Mouse (Mus musculus) gonadal fat pad, adult 2 months (tissue): ENCODE results near the gene Ifng. TPM values are rescaled to one million over a fixed set of nuclear protein-coding genes. Genes with fewer than 3 reads are reported as not detected.
"Not testable (repeated sequence)": the region's sequence is repeated elsewhere in the genome, so short reads cannot be mapped to it uniquely, and the experiment has no call there.

Experiments
- DNase-seq: peaks from one replicate; pipeline ENCODE4 v3.0.0-alpha.2; 2012; ENCODE audit warnings: low read depth
- polyA plus RNA-seq: library from polyadenylated mRNA; depleted of rRNA; stranded (reverse); fragments of >200 nt; gene quantifications from 2 replicates; pipeline ENCODE4 v1.2.3, GENCODE M21; 2012; rRNA removed

Gene Ifng
- not detected in 2 replicates for polyA plus RNA-seq

DNA sequence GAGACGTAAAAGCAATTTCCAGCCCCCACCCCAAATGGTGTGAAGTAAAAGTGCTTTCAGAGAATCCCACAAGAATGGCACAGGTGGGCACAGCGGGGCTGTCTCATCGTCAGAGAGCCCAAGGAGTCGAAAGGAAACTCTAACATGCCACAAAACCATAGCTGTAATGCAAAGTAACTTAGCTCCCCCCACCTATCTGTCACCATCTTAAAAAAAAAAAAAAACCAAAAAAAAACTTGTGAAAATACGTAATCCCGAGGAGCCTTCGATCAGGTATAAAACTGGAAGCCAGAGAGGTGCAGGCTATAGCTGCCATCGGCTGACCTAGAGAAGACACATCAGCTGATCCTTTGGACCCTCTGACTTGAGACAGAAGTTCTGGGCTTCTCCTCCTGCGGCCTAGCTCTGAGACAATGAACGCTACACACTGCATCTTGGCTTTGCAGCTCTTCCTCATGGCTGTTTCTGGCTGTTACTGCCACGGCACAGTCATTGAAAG lies at the start of gene Ifng:
Gene Ifng (plus strand): TSS at position 305 of the 499 bp plus-strand sequence.
- DNase-seq, result no peak

- DNase-seq, result no peak
Observed at GRCm38 (mm10) chr10:118399917-118400316, 40.9 kb upstream of the Ifng start.

DNA sequence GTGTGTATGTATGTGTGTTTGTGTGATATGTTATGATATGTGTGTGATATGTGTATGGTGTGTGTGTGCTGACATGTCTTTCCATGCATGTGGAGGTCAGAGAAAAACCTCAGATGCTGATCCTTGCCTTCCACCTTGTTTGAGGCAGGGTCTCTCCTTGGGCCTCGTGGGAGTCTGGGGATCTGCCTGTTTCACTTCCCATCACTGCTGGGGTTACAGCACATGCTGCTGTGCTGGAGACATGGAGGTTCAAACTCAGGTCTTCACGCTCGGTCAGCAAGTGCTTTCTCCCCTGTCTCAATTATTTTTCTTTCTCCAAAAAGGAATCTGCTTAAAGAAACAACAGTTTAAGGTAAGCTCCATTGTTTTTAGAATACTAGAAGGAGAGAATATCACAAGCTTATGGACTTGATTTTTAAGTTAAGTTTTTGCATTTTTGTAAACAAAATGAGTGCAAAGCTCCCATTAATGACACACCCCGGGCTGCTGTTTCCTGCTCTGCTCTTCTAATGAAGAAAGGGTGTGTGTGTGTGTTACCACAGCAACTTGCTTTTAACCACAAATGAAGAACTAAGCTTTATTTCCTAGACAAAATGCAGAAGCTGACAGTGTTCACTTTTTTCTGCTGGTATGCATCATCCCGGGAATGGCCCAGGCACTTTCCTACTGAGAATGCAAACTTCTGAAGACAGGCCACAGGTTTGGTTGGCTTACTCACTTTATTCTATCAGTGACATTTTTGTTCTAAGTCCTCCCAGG lies 34.2 kb upstream of the Ifng start:
- DNase-seq, result no peak

DNA sequence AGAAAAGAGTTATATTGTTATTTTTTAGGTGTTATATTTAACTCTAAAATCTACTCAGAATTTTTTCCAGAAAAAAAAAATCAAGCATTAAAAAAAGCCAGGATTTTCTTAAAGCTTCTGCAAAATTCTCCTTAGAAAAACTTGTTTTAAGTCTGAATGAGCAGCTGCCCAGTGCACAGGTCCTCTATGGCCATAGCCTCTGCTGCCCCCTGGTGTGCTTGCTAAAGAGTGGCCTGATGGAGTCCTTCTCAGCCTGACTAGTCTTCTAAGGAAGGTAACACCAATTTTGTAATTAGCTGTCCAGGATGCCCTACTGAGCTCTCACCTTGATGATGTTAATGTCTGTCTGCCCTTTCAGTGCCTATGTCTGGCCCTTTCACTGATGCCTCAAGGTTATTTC lies 29.5 kb upstream of the Ifng start:
- no peak for DNase-seq

DNA sequence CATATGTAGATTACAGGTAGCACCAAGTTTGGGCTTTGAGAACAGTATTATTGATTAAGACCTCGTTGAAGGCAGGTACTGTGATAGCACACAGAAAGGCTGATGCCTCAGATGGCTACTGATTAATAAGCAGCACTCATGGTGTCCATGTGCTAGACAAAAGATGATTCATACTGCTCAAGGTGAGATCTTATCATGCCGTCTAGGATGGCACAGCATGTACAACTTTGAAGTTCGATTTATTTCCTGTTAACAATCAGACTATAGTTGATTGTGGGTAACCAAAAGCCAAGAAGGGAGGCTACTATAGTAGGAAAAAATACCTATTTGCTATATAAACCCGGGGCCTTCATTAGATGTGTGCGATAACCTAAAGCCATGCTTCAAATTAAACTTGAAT lies 28.1 kb upstream of the Ifng start:
- no peak for DNase-seq

DNA sequence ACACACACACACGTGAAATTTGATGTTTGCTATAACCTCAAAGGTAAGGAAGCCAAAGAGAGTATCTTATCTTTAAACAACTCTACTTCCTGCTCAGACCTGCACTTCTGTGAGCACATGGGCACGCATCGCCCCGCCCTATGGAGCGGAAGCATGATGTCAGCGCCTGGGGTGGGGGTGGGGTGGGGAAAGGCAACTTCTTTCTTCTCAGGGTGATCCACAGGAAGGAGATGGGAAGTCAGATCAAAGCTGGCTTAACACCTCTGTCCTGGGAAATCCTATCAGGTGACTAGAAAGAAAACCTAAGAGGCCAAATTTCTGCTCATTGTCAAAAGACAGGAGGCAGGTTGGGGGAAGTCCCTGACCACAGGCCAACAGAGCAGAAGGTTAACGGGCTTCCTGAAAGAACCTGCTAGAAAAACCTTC lies 21.8 kb upstream of the Ifng start:
- DNase-seq, result no peak

GRCm38 (mm10) chr10:118420896-118421295 lies 19.9 kb upstream of the Ifng start:
- DNase-seq, result no peak

GRCm38 (mm10) chr10:118435501-118435900 lies 5.3 kb upstream of the Ifng start:
- no peak for DNase-seq

GRCm38 (mm10) chr10:118441898-118442297 lies 1.1 kb downstream of the Ifng start:
- no peak for DNase-seq

DNA sequence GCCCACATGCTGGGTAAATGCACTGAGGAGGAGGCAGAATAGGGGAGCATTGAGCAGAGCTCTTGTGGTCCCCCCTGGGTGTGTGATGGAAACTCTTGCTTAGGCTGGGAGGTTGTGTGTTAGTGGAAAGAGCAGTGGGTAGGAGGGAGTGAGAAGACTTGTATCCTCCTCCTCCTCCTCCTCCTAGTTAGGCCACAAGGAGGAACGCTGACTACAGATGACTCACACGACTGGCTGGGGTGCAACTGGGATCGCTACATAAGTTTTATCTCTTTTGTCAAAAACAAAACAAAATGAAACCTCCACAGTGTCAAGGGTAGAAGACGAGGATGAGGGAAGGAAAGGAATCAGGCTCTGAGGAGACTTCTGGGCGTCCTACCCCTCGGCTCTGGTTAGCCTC lies 2.2 kb downstream of the Ifng start:
- no peak for DNase-seq

- DNase-seq, result no peak
Observed at GRCm38 (mm10) chr10:118445021-118445420, 4.2 kb downstream of the Ifng start.

DNA sequence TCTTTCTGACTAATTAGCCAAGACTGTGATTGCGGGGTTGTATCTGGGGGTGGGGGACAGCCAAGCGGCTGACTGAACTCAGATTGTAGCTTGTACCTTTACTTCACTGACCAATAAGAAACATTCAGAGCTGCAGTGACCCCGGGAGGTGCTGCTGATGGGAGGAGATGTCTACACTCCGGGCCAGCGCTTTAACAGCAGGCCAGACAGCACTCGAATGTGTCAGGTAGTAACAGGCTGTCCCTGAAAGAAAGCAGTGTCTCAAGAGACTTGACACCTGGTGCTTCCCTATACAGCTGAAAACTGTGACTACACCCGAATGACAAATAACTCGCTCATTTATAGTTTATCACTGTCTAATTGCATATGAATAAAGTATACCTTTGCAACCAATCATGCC lies 4.7 kb downstream of the Ifng start:
- DNase-seq, result no peak

GRCm38 (mm10) chr10:118445978-118446377 lies 5.1 kb downstream of the Ifng start:
- DNase-seq, result no peak

DNA sequence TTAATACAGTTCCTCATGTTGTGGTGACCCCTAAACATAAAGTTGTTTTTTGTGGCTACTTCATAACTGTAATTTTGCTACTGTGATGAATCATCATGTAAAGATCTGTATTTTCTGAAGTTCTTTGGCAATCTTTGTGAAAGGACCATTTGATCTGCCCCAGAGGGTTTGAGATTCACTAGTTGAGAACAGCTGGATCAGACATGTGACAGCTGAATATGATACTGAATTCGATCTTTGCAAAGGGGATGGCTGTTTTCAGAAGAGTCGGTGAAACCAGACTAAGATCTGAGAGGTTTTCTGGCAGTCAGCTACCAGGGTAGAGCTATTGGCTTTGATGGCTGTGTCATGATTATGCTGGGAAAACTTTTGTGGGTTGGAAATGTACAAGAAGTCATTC lies 10.9 kb downstream of the Ifng start:
- no peak for DNase-seq

DNA sequence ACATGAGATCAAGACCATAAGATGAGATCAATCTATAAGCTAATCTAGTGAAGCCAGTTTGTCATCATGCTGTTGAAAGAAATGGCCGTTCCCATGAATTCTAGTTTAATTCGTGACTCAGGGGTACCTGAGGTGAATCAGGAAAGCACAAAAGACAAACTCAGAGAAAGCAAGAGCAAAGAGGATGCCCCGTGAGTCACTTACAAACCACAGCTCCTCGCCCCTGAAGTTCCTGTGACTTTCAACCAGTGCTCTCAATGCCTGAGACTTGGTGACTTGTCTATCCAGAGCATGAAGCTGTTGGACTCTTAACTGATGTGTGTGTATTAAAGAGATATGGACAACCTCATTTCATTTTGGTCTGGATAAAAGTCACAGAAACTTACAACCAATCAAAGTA lies 17.9 kb downstream of the Ifng start:
- DNase-seq, result no peak

DNA sequence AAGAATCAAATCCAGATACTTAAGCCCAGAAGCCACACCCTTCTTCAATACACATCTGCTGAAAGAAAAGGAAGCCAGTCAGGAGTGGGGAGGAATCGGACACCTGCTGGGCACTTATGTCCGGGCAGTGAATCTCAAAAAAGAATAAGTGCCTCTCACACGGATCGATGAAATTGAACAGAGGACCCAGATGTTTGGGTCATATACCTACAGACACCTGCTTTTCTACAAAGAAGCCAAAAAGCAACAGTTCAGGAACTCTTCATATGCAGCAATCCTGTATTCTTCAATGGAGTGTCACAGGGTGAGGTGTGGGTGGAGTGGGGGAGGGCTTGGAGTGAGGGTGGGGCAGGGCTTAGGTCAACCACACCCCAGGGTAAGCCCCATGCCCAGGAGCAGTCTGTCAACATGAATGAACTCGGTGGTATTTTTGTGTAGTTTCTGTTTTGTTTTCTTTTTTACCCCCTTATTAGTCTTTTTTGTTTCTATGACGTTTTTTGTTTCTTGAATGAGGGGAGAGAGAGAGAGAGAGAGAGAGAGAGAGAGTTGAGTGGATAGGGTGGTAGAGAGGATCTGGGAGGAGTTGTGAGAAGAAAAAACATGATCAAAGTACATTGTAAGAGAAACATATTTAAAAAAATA lies 20.4 kb downstream of the Ifng start:
- no peak for DNase-seq

DNA sequence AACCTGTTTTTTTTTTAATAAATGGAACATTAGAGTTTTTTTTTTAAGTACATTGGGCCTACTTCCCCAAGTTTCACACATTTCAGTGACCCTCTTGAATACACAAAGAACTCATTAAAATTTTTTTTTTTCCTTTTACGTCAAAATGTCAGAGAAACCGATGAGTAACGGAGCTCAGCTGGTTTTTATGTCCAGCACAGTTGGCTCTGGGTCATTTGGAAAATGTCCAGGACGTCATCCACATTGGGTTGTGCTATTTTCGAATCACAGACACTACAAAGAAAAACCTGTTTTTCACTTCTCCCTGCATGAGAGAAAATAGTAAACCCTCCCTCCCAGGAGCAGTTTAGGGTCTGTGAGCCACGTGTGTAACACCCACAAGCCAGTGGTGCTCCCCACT lies 25.6 kb downstream of the Ifng start:
- no peak for DNase-seq

DNA sequence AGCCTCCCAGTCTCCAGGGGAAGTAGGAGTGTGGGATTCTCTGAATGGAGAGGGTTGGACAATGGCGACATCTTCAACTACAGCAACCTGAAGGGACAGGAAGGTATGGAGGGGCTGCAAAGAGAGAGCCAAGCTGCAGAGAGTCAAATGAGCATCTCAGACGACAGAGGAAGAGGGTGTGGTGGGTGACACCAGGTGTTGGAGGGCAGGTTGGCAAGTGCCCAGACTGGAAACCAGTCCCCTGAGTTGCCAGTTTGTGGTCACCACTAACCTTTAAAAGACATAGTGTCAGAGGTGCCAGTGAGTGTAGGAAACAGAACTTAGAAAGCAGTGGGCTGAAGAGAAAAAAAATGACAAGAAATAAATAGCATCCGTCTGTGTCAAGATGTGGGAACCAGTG lies 28.2 kb downstream of the Ifng start:
- no peak for DNase-seq

DNA sequence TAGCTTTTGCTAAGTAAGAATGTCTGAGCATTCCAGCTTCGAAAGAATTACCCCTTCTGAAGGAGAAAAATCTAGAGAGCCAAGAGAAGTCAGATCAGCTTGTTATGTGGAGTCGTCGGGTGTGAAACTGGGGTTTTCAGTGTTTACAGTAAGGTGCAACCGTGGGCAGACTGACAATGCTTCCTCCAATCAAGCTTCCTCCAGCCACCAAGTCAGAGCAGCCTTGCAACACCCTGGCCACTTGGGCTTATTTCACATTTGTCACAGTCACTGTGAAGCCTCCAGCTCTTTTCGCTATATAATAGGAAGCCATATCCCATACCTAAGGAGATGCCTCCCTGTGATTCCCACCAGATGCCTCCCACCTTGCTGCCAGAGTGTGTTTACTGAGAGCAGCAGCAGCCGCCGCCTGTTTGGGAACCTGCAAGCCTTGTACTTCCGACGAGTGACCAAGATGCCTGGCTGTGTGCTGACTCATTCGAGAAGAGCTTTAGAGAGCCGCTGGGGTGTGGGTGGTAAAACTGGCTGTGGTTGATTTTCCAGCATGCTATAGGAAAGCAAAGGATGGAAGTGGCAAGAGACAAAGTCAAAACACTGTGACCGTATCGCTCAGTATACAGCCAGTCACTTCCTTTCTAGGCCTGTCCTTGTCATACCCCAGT lies 29.6 kb downstream of the Ifng start:
- no peak for DNase-seq

DNA sequence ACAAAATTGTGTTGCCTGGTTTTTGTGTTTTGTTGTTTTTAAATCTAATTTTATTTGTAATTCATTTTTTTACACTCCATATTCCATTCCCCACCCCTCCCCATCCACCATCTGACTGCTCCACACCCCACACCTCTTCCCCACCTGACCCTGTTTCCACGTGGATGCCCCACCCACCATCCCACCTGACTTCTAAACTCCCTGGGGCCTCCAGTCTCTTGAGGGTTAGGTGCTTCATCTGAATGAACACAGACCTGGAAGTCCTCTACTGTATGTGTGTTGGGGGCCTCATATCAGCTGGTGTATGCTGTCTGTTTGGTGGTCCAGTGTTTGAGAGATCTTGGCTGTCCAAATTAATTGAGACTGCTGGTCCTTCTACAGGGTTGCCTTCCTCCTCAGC lies 32.0 kb downstream of the Ifng start:
- not testable (repeated sequence) for DNase-seq

GRCm38 (mm10) chr10:118476696-118477095 lies 35.9 kb downstream of the Ifng start:
- no peak for DNase-seq

GRCm38 (mm10) chr10:118477297-118477696 lies 36.5 kb downstream of the Ifng start:
- DNase-seq, result no peak

DNA sequence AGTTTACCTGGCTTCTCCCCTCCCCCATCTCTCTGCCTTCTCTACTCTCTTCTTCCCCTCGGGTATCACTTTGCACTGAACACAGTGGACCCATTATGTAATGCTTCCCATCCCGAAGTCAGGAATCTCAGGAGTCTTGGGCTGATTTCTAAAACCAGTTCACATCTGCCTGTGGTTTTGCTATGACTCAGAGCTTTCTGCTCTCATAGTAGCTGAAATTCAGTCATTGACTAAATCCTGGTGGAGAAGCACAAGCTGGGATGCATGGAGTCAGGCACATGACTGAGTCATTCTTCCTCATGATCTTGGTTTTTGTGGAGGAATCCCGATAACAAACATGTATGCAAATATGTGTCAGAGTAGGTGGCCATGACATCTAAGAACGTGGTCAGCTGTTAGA lies 38.4 kb downstream of the Ifng start:
- no peak for DNase-seq
